Mouse (Mus musculus) C2C12 (cell line): ENCODE data around the gene Srsf2.

ENCODE experiments used
- CTCF ChIP-seq: IDR thresholded peaks from one replicate; pipeline ENCODE4 v1.5.1; 2011; ENCODE audit not compliant: control insufficient read depth, insufficient read depth, insufficient read length
- FOSL1 ChIP-seq: IDR thresholded peaks from one replicate; pipeline ENCODE4 v1.8.0; 2011; ENCODE audit warnings: mild to moderate bottlenecking, low read length; ENCODE audit not compliant: poor library complexity, insufficient read depth, severe bottlenecking
- MAX ChIP-seq: IDR thresholded peaks from one replicate; pipeline ENCODE4 v1.6.1; 2011; ENCODE audit warnings: mild to moderate bottlenecking, control low read depth
- MYOD1 ChIP-seq: IDR thresholded peaks from one replicate; pipeline ENCODE4 v1.6.1; 2011; ENCODE audit warnings: low read depth; ENCODE audit not compliant: control insufficient read depth, insufficient read length
- MYOG ChIP-seq: IDR thresholded peaks from one replicate; pipeline ENCODE4 v1.6.1; 2011; ENCODE audit not compliant: control insufficient read depth, insufficient read length; ENCODE audit errors: extremely low read depth
- USF1 ChIP-seq: IDR thresholded peaks from one replicate; pipeline ENCODE4 v1.6.1; 2011; ENCODE audit warnings: low read depth, mild to moderate bottlenecking, control low read depth, moderate library complexity

- TF ChIP-seq CTCF (no peak), MYOG (no peak), USF1 (peak; percentile 47), FOSL1 (no peak), MAX (no peak), MYOD1 (no peak)
Observed at GRCm38 (mm10) chr11:116846593-116847181, 6.2 kb downstream of the Srsf2 start.
